Comparison of ENCODE assay signal across 8 mouse cellular contexts in genomic region chr11:94045016-94045415, GRCm38 (mm10). TPM values are rescaled to one million over a fixed set of nuclear protein-coding genes. Genes with fewer than 3 reads are reported as not detected.
A peak's percentile ranks its signal among the peaks of the same experiment; 100 is the strongest.
DNase-seq lines count a peak whose midpoint lies in the region; ATAC-seq and TF ChIP-seq lines count a peak whose summit lies in the region.

No protein-coding gene starts in this region.

- TF ChIP-seq POLR2A in kidney, adult 2 months (IDR thresholded peaks at IDR 0.05; ENCODE audit: low read depth, low read length), result no peak

- no peak for TF ChIP-seq CTCF in kidney, postnatal 0 days (IDR thresholded peaks at IDR 0.05; ENCODE audit: low read depth)
- no peak for TF ChIP-seq CTCF in kidney, adult 2 months (conservative IDR thresholded peaks at IDR 0.05; ENCODE audit: insufficient read depth, insufficient read length, low read depth, low read length)

- H3K4me1 ChIP-seq in kidney, postnatal 0 days (replicated peaks; ENCODE audit: insufficient read depth, low read length), result no peaks in the 10 kb centered on the region
- H3K4me1 ChIP-seq in kidney, adult 2 months (ENCODE audit: control insufficient read depth, insufficient read depth, low read length), result 0 out of 2 replicates have a peak, but pooled peaks cover 2% of the 10 kb centered on the region
- peaks cover 22% of the 10 kb centered on the region for H3K4me1 ChIP-seq in forebrain, embryonic 14.5 days (ENCODE audit: control insufficient read depth, insufficient read depth, low read length)
- peaks cover 18% of the 10 kb centered on the region for H3K4me1 ChIP-seq in midbrain, embryonic 14.5 days (ENCODE audit: control insufficient read depth, insufficient read depth, low read length)

- 0 out of 2 replicates have a peak overlapping the region, but pooled peaks have one; percentile 4 for H3K4me3 ChIP-seq in kidney, postnatal 0 days (replicated peaks; ENCODE audit: low read depth, low read length)
- no peak overlapping the region for H3K4me3 ChIP-seq in kidney, adult 2 months (ENCODE audit: insufficient read depth, low read depth, low read length)
- H3K4me3 ChIP-seq in forebrain, embryonic 14.5 days (ENCODE audit: low read depth, low read length), result peak overlapping the region; percentile 47
- peak overlapping the region; percentile 62 for H3K4me3 ChIP-seq in midbrain, embryonic 14.5 days (replicated peaks; ENCODE audit: low read depth, low read length)

- H3K9ac ChIP-seq in kidney, postnatal 0 days (ENCODE audit: low read depth, low read length), result no peak overlapping the region
- peak overlapping the region; percentile 90 for H3K9ac ChIP-seq in forebrain, embryonic 14.5 days (ENCODE audit: low read length)
- H3K9ac ChIP-seq in midbrain, embryonic 14.5 days (replicated peaks; ENCODE audit: low read length), result peak overlapping the region; percentile 83

- peak overlapping the region; percentile 65 for H3K4me2 ChIP-seq in kidney, postnatal 0 days (ENCODE audit: low read length)
- peak overlapping the region; percentile 68 for H3K4me2 ChIP-seq in forebrain, embryonic 14.5 days (ENCODE audit: low read length)
- peak overlapping the region; percentile 81 for H3K4me2 ChIP-seq in midbrain, embryonic 14.5 days (ENCODE audit: low read length)

- peak; percentile 32 for DNase-seq in kidney, postnatal 0 days (ENCODE audit: low spot score)
- no peak for DNase-seq in kidney, adult 2 months
- peak; percentile 18 to 27 for DNase-seq in cerebellum, postnatal 36 days
- DNase-seq in forebrain, embryonic 14.5 days (ENCODE audit: low spot score), result peak; percentile 88
- DNase-seq in midbrain, embryonic 14.5 days, result peak; percentile 81
- DNase-seq in ovary, postnatal 14 days (ENCODE audit: low spot score), result no peak
- no peak for DNase-seq in urinary bladder, adult 18-20 months (ENCODE audit: low spot score in 2 of 2)

- no peaks in the 10 kb centered on the region for H3K27me3 ChIP-seq in kidney, postnatal 0 days (ENCODE audit: insufficient read depth, low read length)
- no peaks in the 10 kb centered on the region for H3K27me3 ChIP-seq in kidney, adult 2 months (replicated peaks; ENCODE audit: control insufficient read depth, insufficient read depth, low read length)
- H3K27me3 ChIP-seq in forebrain, embryonic 14.5 days (replicated peaks; ENCODE audit: control insufficient read depth, insufficient read depth, low read length), result no peaks in the 10 kb centered on the region
- H3K27me3 ChIP-seq in midbrain, embryonic 14.5 days (ENCODE audit: control insufficient read depth, insufficient read depth, low read length), result no peaks in the 10 kb centered on the region

- H3K27ac ChIP-seq in kidney, postnatal 0 days, result no peak overlapping the region
- no peak overlapping the region for H3K27ac ChIP-seq in kidney, adult 2 months (ENCODE audit: insufficient read depth, low read depth, low read length)
- peak overlapping the region; percentile 98 for H3K27ac ChIP-seq in forebrain, embryonic 14.5 days (ENCODE audit: low read depth, low read length)
- peak overlapping the region; percentile 95; the same call in 1 of the 2 replicates for H3K27ac ChIP-seq in midbrain, embryonic 14.5 days (replicated peaks; ENCODE audit: low read depth, low read length)

- ATAC-seq in kidney, postnatal 0 days (replicated peaks; ENCODE audit: low FRiP score, low read depth), result no peak
- peak; percentile 38 for ATAC-seq in forebrain, embryonic 14.5 days
- 0 out of 2 replicates have a peak, but pooled peaks have one; percentile 37 for ATAC-seq in midbrain, embryonic 14.5 days (ENCODE audit: low FRiP score, low TSS enrichment)
- no peak for ATAC-seq in erythroblast, adult 5-6 weeks (replicated peaks; ENCODE audit: low FRiP score, poor library complexity, severe bottlenecking)

- 0 out of 2 replicates have a peak, but pooled peaks cover 9% of the 10 kb centered on the region for H3K36me3 ChIP-seq in kidney, postnatal 0 days (ENCODE audit: insufficient read depth, low read length)
- H3K36me3 ChIP-seq in kidney, adult 2 months (ENCODE audit: control insufficient read depth, insufficient read depth, low read length), result peaks cover 4% of the 10 kb centered on the region
- H3K36me3 ChIP-seq in forebrain, embryonic 14.5 days (ENCODE audit: control insufficient read depth, insufficient read depth, low read length), result peaks cover 15% of the 10 kb centered on the region
- peaks cover 16% of the 10 kb centered on the region for H3K36me3 ChIP-seq in midbrain, embryonic 14.5 days (ENCODE audit: control insufficient read depth, insufficient read depth, low read length)

- H3K9me3 ChIP-seq in kidney, postnatal 0 days (replicated peaks; ENCODE audit: low read length), result no peaks in the 10 kb centered on the region
- H3K9me3 ChIP-seq in forebrain, embryonic 14.5 days (replicated peaks; ENCODE audit: control insufficient read depth, low read length), result no peaks in the 10 kb centered on the region
- H3K9me3 ChIP-seq in midbrain, embryonic 14.5 days (ENCODE audit: control insufficient read depth, low read length), result no peaks in the 10 kb centered on the region

- WGBS in kidney, postnatal 0 days, result 16% methylated on average over 4 of the region's 4 CpGs
- 39% methylated on average over 4 of the region's 4 CpGs for WGBS in kidney, adult 2 months
- WGBS in forebrain, embryonic 14.5 days, result 1% methylated on average over 4 of the region's 4 CpGs
- WGBS in midbrain, embryonic 14.5 days, result 2% methylated on average over 4 of the region's 4 CpGs

RNA-seq across cellular contexts. Expression of gene Spag9, which starts 49.1 kb away (rescaled TPM):
- polyA plus RNA-seq in kidney, postnatal 0 days (2015; fragmentation: Nextera tagmentation; extraction: Ambion mirVana), result 52.5 and 59.8 TPM in 2 replicates
- polyA plus RNA-seq in kidney, adult 2 months (2012; rRNA removed), result 19.1 and 24.6 TPM in 2 replicates
- polyA plus RNA-seq in forebrain, embryonic 14.5 days (2014; fragmentation: Nextera tagmentation; extraction: Ambion mirVana), result 89.6 and 109 TPM in 2 replicates
- 112 and 140 TPM in 2 replicates for polyA plus RNA-seq in midbrain, embryonic 14.5 days (2014; fragmentation: Nextera tagmentation; extraction: Ambion mirVana)
- 9.2 and 18.3 TPM in 2 replicates for total RNA-seq in erythroblast, adult 5-6 weeks (2015; ENCODE audit: low replicate concordance)
- 24.3 and 25.9 TPM in 2 replicates for total RNA-seq in erythroblast, adult 5-6 weeks (2017; ENCODE audit: low replicate concordance)

Comparison
In these comparisons a context has a peak if more than half of its experiments do, and no peak if none do; other contexts are left out.
1. DNase-seq: peak in kidney, postnatal 0 days (single experiment), cerebellum, postnatal 36 days (2 of 2), forebrain, embryonic 14.5 days (single experiment) and midbrain, embryonic 14.5 days (single experiment); none in kidney, adult 2 months (single experiment), ovary, postnatal 14 days (single experiment) and urinary bladder, adult 18-20 months (0 of 2).
2. ATAC-seq: peak in forebrain, embryonic 14.5 days (single experiment) and midbrain, embryonic 14.5 days (single experiment); none in kidney, postnatal 0 days (single experiment) and erythroblast, adult 5-6 weeks (single experiment).
3. H3K27ac ChIP-seq: peak in forebrain, embryonic 14.5 days (single experiment) and midbrain, embryonic 14.5 days (single experiment); none in kidney, postnatal 0 days (single experiment) and kidney, adult 2 months (single experiment).
4. Peak in every context shown above with its lines, with median percentiles within 50 percentile points of each other: H3K4me2 ChIP-seq.